Mouse (Mus musculus) intestine, embryonic 16.5 days (tissue): ENCODE results near the gene Tspan18. TPM values are rescaled to one million over a fixed set of nuclear protein-coding genes. Genes with fewer than 3 reads are reported as not detected.

Experiments
- ATAC-seq: fragments of 200-750 bp; cut with Nextera tagmentation; 2 replicates; pipeline ENCODE4 v1.8.0; 2017; ENCODE audit warnings: moderate TSS enrichment, moderate library complexity
- H3K27ac ChIP-seq: fragments of 300-500 bp; sonication (generic); 2 replicates; pipeline ENCODE4 v1.5.1; 2014; ENCODE audit warnings: mild to moderate bottlenecking, low read length
- H3K27me3 ChIP-seq: fragments of 300-500 bp; sonication (generic); replicated peaks from 2 replicates; pipeline ENCODE4 v1.6.1; 2014; ENCODE audit warnings: low read length, control low read depth, mixed read lengths; ENCODE audit not compliant: control insufficient read depth, insufficient read depth
- H3K36me3 ChIP-seq: fragments of 300-500 bp; sonication (generic); 2 replicates; pipeline ENCODE4 v1.6.1; 2014; ENCODE audit warnings: low read length, control low read depth; ENCODE audit not compliant: control insufficient read depth, insufficient read depth
- H3K4me1 ChIP-seq: fragments of 300-500 bp; sonication (generic); 2 replicates; pipeline ENCODE4 v1.6.1; 2014; ENCODE audit warnings: low read length, control low read depth, mixed read lengths; ENCODE audit not compliant: control insufficient read depth, insufficient read depth
- H3K4me2 ChIP-seq: fragments of 300-500 bp; sonication (generic); 2 replicates; pipeline ENCODE4 v1.6.1; 2014; ENCODE audit warnings: low read depth, low read length, control low read depth
- H3K4me3 ChIP-seq: fragments of 300-500 bp; sonication (generic); 2 replicates; pipeline ENCODE4 v1.5.1; 2014; ENCODE audit warnings: mild to moderate bottlenecking, low read length
- H3K9ac ChIP-seq: fragments of 300-500 bp; sonication (generic); 2 replicates; pipeline ENCODE4 v1.6.1; 2014; ENCODE audit warnings: low read depth, low read length
- H3K9me3 ChIP-seq: fragments of 300-500 bp; sonication (generic); 2 replicates; pipeline ENCODE4 v1.6.1; 2016; ENCODE audit warnings: low read length, control low read depth; ENCODE audit not compliant: control insufficient read depth
- WGBS: fragments of 180-500 bp; shearing (Covaris S2); extraction: QIAGEN DNeasy Blood & Tissue Kit; methylation state at CpG from one replicate; pipeline ENCODE4 v1.1.7; 2014; 5-methylcytosine and 5-hydroxymethylcytosine counted together
- polyA plus RNA-seq: library from polyadenylated mRNA; unstranded; fragments of >200 nt; fragmentation: Nextera tagmentation; extraction: Ambion mirVana; gene quantifications from 2 replicates; pipeline ENCODE4 v1.2.1, GENCODE M21; 2015

Gene Tspan18
- polyA plus RNA-seq, 1 experiment from 2014 or later = 19.5 TPM

- no peaks in the 10 kb centered on the region for H3K9me3 ChIP-seq
- no peak overlapping the region for H3K9ac ChIP-seq
- no peak for ATAC-seq
- H3K4me2 ChIP-seq = no peak overlapping the region
- no peaks in the 10 kb centered on the region for H3K27me3 ChIP-seq
- no peaks in the 10 kb centered on the region for H3K4me1 ChIP-seq
- H3K36me3 ChIP-seq = no peaks in the 10 kb centered on the region
- no peak overlapping the region for H3K4me3 ChIP-seq
- 77% methylated on average over 5 of the region's 5 CpGs for WGBS
- H3K27ac ChIP-seq = no peak overlapping the region
Observed at GRCm38 (mm10) chr2:93347018-93347417, 12.7 kb upstream of the Tspan18 start.

GRCm38 (mm10) chr2:93346609-93347008 lies 12.3 kb upstream of the Tspan18 start:
- 39% methylated on average over 6 of the region's 6 CpGs for WGBS
- Histone ChIP-seq H3K9me3 (no peaks in the 10 kb centered on the region), H3K4me1 (no peaks in the 10 kb centered on the region), H3K27ac (no peak overlapping the region), H3K9ac (no peak overlapping the region), H3K4me3 (no peak overlapping the region), H3K4me2 (no peak overlapping the region), H3K27me3 (no peaks in the 10 kb centered on the region), H3K36me3 (no peaks in the 10 kb centered on the region)
- ATAC-seq = no peak

- Histone ChIP-seq H3K9ac (no peak overlapping the region), H3K4me2 (no peak overlapping the region), H3K27ac (no peak overlapping the region), H3K4me3 (no peak overlapping the region), H3K4me1 (no peaks in the 10 kb centered on the region), H3K27me3 (no peaks in the 10 kb centered on the region), H3K36me3 (no peaks in the 10 kb centered on the region), H3K9me3 (no peaks in the 10 kb centered on the region)
- ATAC-seq = no peak
- 62% methylated on average over 5 of the region's 5 CpGs for WGBS
Observed at GRCm38 (mm10) chr2:93345663-93346268, 11.5 kb upstream of the Tspan18 start.

GRCm38 (mm10) chr2:93339373-93340106 lies 5.2 kb upstream of the Tspan18 start:
- peak overlapping the region; percentile 40; the same call in 1 of the 2 replicates for H3K27ac ChIP-seq
- H3K27me3 ChIP-seq = no peaks in the 10 kb centered on the region
- no peaks in the 10 kb centered on the region for H3K9me3 ChIP-seq
- no peak overlapping the region for H3K4me3 ChIP-seq
- H3K9ac ChIP-seq = 0 out of 2 replicates have a peak overlapping the region, but pooled peaks have one; percentile 34
- WGBS = 29% methylated on average over 9 of the region's 9 CpGs
- no peaks in the 10 kb centered on the region for H3K36me3 ChIP-seq
- peaks cover 12% of the 10 kb centered on the region for H3K4me1 ChIP-seq
- no peak for ATAC-seq
- no peak overlapping the region for H3K4me2 ChIP-seq

GRCm38 (mm10) chr2:93335996-93336395 lies 1.7 kb upstream of the Tspan18 start:
- no peak for ATAC-seq
- Histone ChIP-seq H3K27me3 (no peaks in the 10 kb centered on the region), H3K4me3 (no peak overlapping the region), H3K4me2 (no peak overlapping the region), H3K4me1 (peaks cover 12% of the 10 kb centered on the region), H3K27ac (0 out of 2 replicates have a peak overlapping the region, but pooled peaks have one; percentile 11), H3K9ac (no peak overlapping the region), H3K9me3 (no peaks in the 10 kb centered on the region), H3K36me3 (no peaks in the 10 kb centered on the region)
- WGBS = 58% methylated on average over 11 of the region's 11 CpGs

- H3K36me3 ChIP-seq = no peaks in the 10 kb centered on the region
- H3K9ac ChIP-seq = peak overlapping the region; percentile 82
- H3K4me1 ChIP-seq = peaks cover 12% of the 10 kb centered on the region
- peak; percentile 70 for ATAC-seq
- H3K27me3 ChIP-seq = no peaks in the 10 kb centered on the region
- H3K9me3 ChIP-seq = no peaks in the 10 kb centered on the region
- H3K27ac ChIP-seq = 0 out of 2 replicates have a peak overlapping the region, but pooled peaks have one; percentile 67
- 2% methylated on average over 29 of the region's 29 CpGs for WGBS
- H3K4me2 ChIP-seq = peak overlapping the region; percentile 94
- peak overlapping the region; percentile 69 for H3K4me3 ChIP-seq
Observed at GRCm38 (mm10) chr2:93333241-93333816, 976 bp downstream of the Tspan18 start.

- WGBS = 65% methylated on average over 4 of the region's 4 CpGs
- H3K27me3 ChIP-seq = no peaks in the 10 kb centered on the region
- peak overlapping the region; percentile 94 for H3K4me2 ChIP-seq
- peaks cover 12% of the 10 kb centered on the region for H3K4me1 ChIP-seq
- H3K4me3 ChIP-seq = no peak overlapping the region
- no peaks in the 10 kb centered on the region for H3K36me3 ChIP-seq
- no peak overlapping the region for H3K9ac ChIP-seq
- ATAC-seq = no peak
- H3K27ac ChIP-seq = no peak overlapping the region
- no peaks in the 10 kb centered on the region for H3K9me3 ChIP-seq
Observed at GRCm38 (mm10) chr2:93332277-93332676, 2.0 kb downstream of the Tspan18 start.

GRCm38 (mm10) chr2:93331121-93331520 lies 3.2 kb downstream of the Tspan18 start:
- WGBS = 85% methylated on average over 6 of the region's 6 CpGs
- H3K4me3 ChIP-seq = no peak overlapping the region
- no peaks in the 10 kb centered on the region for H3K9me3 ChIP-seq
- no peak overlapping the region for H3K9ac ChIP-seq
- no peaks in the 10 kb centered on the region for H3K27me3 ChIP-seq
- no peak overlapping the region for H3K27ac ChIP-seq
- H3K4me2 ChIP-seq = no peak overlapping the region
- H3K4me1 ChIP-seq = peaks cover 12% of the 10 kb centered on the region
- no peak for ATAC-seq
- H3K36me3 ChIP-seq = no peaks in the 10 kb centered on the region

GRCm38 (mm10) chr2:93329120-93329519 lies 5.2 kb downstream of the Tspan18 start:
- H3K9ac ChIP-seq = no peak overlapping the region
- no peak overlapping the region for H3K27ac ChIP-seq
- H3K4me2 ChIP-seq = no peak overlapping the region
- H3K36me3 ChIP-seq = no peaks in the 10 kb centered on the region
- H3K9me3 ChIP-seq = no peaks in the 10 kb centered on the region
- H3K27me3 ChIP-seq = no peaks in the 10 kb centered on the region
- peaks cover 10% of the 10 kb centered on the region for H3K4me1 ChIP-seq
- no peak overlapping the region for H3K4me3 ChIP-seq
- no peak for ATAC-seq
- 73% methylated on average over 4 of the region's 4 CpGs for WGBS
